In the genomic region with DNA sequence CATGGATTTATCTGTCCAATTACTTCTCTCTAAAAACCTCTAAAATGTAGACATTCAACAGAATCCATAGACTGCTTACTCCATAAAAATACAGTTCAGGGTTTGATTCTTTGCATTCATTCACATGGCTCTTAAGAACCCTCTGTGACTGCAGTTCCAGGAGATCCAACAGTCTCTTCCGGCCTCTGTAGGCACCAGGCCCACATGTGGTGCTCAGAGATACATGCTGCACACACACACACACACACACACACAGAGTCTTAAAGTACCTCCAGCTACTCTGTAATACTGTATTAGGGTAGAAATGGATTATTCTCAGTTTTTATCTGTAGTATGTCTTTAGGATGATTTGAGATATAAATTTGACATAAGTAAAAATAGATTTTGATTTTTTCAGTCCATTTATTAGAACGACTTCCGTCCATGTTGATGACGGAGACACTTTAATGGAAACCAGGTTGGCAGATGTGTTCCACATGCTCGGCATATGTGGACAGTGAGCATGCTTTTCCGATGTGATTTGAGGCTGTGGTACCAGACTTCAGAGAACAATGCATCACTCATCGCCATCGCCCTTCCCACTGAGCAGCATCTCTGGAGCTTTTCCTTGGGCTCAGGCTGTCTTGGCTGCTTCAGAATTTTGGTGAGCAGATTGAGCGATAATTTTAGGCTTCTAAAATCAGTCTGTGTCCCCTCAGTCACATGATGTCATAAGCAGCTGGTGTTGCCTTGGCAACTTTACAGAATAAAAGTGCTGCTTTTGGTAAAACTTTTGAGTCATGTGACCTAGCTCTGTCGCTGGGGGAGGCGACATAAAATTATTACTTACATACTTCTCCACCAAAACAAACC, we compare ENCODE assay signal across 8 mouse cellular contexts. TPM values are rescaled to one million over a fixed set of nuclear protein-coding genes. Genes with fewer than 3 reads are reported as not detected.
A peak's percentile ranks its signal among the peaks of the same experiment; 100 is the strongest.
DNase-seq lines count a peak whose midpoint lies in the region; ATAC-seq lines count a peak whose summit lies in the region.

No protein-coding gene starts in this region.

- DNase-seq in lung, adult 18-20 months = no peak
- peak; percentile 38 for DNase-seq in forebrain, embryonic 14.5 days (ENCODE audit: low spot score)
- peak; percentile 45 to 56 for DNase-seq in layer of hippocampus, postnatal 10 days (ENCODE audit: low spot score in 2 of 2)
- peak; percentile 42 for DNase-seq in right cerebral cortex, postnatal 14 days
- no peak for DNase-seq in spleen, postnatal 4 days (ENCODE audit: low spot score in 2 of 2)

- H3K9me3 ChIP-seq in lung, embryonic 15.5 days = no peaks in the 10 kb centered on the region
- H3K9me3 ChIP-seq in forebrain, embryonic 14.5 days (replicated peaks; ENCODE audit: control insufficient read depth, low read length) = no peaks in the 10 kb centered on the region
- H3K9me3 ChIP-seq in midbrain, embryonic 13.5 days = 0 out of 2 replicates have a peak, but pooled peaks cover 4% of the 10 kb centered on the region

- H3K27me3 ChIP-seq in lung, embryonic 15.5 days = no peaks in the 10 kb centered on the region
- no peaks in the 10 kb centered on the region for H3K27me3 ChIP-seq in forebrain, embryonic 14.5 days (replicated peaks; ENCODE audit: control insufficient read depth, insufficient read depth, low read length)
- H3K27me3 ChIP-seq in midbrain, embryonic 13.5 days = no peaks in the 10 kb centered on the region

- H3K4me3 ChIP-seq in lung, embryonic 15.5 days = no peak overlapping the region
- no peak overlapping the region for H3K4me3 ChIP-seq in forebrain, embryonic 14.5 days (ENCODE audit: low read depth, low read length)
- H3K4me3 ChIP-seq in midbrain, embryonic 13.5 days (replicated peaks) = no peak overlapping the region

- H3K9ac ChIP-seq in lung, embryonic 15.5 days = no peak overlapping the region
- H3K9ac ChIP-seq in forebrain, embryonic 14.5 days (ENCODE audit: low read length) = no peak overlapping the region
- H3K9ac ChIP-seq in midbrain, embryonic 13.5 days (replicated peaks) = no peak overlapping the region

- ATAC-seq in lung, embryonic 15.5 days (ENCODE audit: borderline replicate concordance, extremely low read depth, low FRiP score, low TSS enrichment) = no peak
- ATAC-seq in forebrain, embryonic 14.5 days = 0 out of 2 replicates have a peak, but pooled peaks have one; percentile 12
- no peak for ATAC-seq in erythroid progenitor cell, adult 5-6 weeks (replicated peaks; ENCODE audit: low FRiP score, poor library complexity, severe bottlenecking)
- no peak for ATAC-seq in midbrain, embryonic 13.5 days

- no peaks in the 10 kb centered on the region for H3K36me3 ChIP-seq in lung, embryonic 15.5 days
- no peaks in the 10 kb centered on the region for H3K36me3 ChIP-seq in forebrain, embryonic 14.5 days (ENCODE audit: control insufficient read depth, insufficient read depth, low read length)
- no peaks in the 10 kb centered on the region for H3K36me3 ChIP-seq in midbrain, embryonic 13.5 days

- 0 out of 2 replicates have a peak overlapping the region, but pooled peaks have one; percentile 6 for H3K4me2 ChIP-seq in lung, embryonic 15.5 days
- no peak overlapping the region for H3K4me2 ChIP-seq in forebrain, embryonic 14.5 days (ENCODE audit: low read length)
- H3K4me2 ChIP-seq in midbrain, embryonic 13.5 days (replicated peaks) = no peak overlapping the region

- peak overlapping the region; percentile 57 for H3K27ac ChIP-seq in lung, embryonic 15.5 days
- H3K27ac ChIP-seq in forebrain, embryonic 14.5 days (ENCODE audit: low read depth, low read length) = no peak overlapping the region
- H3K27ac ChIP-seq in midbrain, embryonic 13.5 days = no peak overlapping the region

- WGBS in lung, embryonic 15.5 days = 51% methylated on average over 11 of the region's 11 CpGs
- WGBS in forebrain, embryonic 14.5 days = 84% methylated on average over 11 of the region's 11 CpGs
- 88% methylated on average over 11 of the region's 11 CpGs for WGBS in midbrain, embryonic 13.5 days

- H3K4me1 ChIP-seq in lung, embryonic 15.5 days = 0 out of 2 replicates have a peak, but pooled peaks cover 7% of the 10 kb centered on the region
- no peaks in the 10 kb centered on the region for H3K4me1 ChIP-seq in forebrain, embryonic 14.5 days (ENCODE audit: control insufficient read depth, insufficient read depth, low read length)
- H3K4me1 ChIP-seq in midbrain, embryonic 13.5 days (replicated peaks) = no peaks in the 10 kb centered on the region

RNA-seq across cellular contexts. Expression of a gene that starts 56.3 kb away (rescaled TPM):
- polyA plus RNA-seq in lung, embryonic 15.5 days (2015; fragmentation: Nextera tagmentation; extraction: Ambion mirVana) = 11.0 and 12.0 TPM in 2 replicates
- polyA plus RNA-seq in forebrain, embryonic 14.5 days (2014; fragmentation: Nextera tagmentation; extraction: Ambion mirVana) = 53.1 and 54.2 TPM in 2 replicates
- 10 to 100 TPM; 32.7 to 35.2 TPM for total RNA-seq in layer of hippocampus, postnatal 10 days (2021)
- total RNA-seq in erythroid progenitor cell, adult 5-6 weeks (2015; ENCODE audit: low replicate concordance) = 0.72 and 0.84 TPM in 2 replicates
- 0.39 and 3.3 TPM in 2 replicates for total RNA-seq in erythroid progenitor cell, adult 5-6 weeks (2017; ENCODE audit: low replicate concordance)
- 41.0 and 42.9 TPM in 2 replicates for polyA plus RNA-seq in midbrain, embryonic 13.5 days (2015; fragmentation: Nextera tagmentation; extraction: Ambion mirVana)

Comparison
In these comparisons a context has a peak if more than half of its experiments do, and no peak if none do; other contexts are left out.
1. DNase-seq: peak in forebrain, embryonic 14.5 days (single experiment), layer of hippocampus, postnatal 10 days (2 of 2) and right cerebral cortex, postnatal 14 days (single experiment); none in lung, adult 18-20 months (0 of 2) and spleen, postnatal 4 days (0 of 2).